Mouse (Mus musculus) retina, adult 2 months (tissue): ENCODE measurements around the gene Vmn2r94.

Experiments
- DNase-seq: peaks from one replicate; pipeline ENCODE4 v3.0.0-alpha.2; 2012; ENCODE audit warnings: low read depth, low spot score

The Vmn2r94 gene

DNA sequence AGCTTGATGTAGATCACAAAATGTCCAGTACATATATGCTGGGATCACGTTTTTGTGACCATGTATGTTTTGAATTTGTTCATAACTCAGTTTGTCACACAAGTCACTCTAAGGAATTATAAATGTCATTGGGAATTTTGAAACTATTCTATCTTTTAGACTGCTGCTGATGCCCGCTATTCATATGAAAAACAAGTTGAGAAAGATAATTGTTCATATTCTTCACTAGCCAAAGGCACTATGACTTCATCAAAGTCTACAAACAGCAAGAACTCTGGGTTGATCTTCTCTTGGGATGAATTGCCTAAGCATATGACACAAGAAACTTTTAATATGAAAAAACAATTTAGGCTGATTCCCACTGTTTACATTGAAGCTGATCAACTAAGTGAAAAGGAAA lies at the start of gene Vmn2r94:
TSS of gene Vmn2r94 (minus strand) at position 101 of the 400 bp plus-strand sequence.
- DNase-seq = no peak

DNA sequence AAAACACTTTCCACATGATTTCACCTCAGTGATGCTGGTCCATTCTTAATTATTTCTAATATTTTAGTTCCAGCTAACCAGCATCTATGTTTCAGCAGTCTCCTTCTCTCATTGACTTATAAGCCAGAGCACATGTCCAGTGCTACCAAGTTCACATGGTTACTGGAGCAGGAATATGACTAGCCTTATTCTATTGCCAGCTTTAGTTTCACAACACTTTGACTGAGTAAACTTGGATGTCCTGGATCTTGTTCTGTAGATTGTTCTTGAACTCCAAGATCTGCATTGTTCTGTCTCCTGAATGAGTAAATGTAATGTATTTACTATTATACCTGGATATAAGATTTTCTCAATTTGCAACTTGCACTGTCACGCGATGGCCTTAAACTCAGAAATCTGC lies 45.5 kb upstream of the Vmn2r94 start:
- DNase-seq = no peak

DNA sequence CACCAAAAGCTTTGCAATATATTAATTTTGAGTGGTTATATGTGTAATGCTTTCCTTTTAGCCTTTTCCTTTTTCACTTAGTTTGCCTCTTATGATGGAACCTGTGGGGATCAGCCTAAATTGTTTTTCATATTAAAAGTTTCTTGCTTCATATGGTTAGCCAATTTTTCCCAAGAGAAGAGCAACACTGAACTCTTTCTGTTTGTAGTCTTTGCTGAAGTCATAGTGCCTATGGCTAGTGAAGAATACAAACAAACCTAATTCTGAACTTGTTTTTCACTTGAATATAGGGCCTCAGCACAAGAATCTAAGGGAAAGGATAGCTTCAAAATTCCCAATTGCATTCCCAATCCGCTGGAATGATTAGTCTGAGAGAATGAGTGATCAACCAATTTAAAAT lies 20.2 kb upstream of the Vmn2r94 start, which contains the start of gene Vmn2r93:
TSS of gene Vmn2r93 (plus strand) at position 301 of the 400 bp plus-strand sequence.
- DNase-seq = no peak

DNA sequence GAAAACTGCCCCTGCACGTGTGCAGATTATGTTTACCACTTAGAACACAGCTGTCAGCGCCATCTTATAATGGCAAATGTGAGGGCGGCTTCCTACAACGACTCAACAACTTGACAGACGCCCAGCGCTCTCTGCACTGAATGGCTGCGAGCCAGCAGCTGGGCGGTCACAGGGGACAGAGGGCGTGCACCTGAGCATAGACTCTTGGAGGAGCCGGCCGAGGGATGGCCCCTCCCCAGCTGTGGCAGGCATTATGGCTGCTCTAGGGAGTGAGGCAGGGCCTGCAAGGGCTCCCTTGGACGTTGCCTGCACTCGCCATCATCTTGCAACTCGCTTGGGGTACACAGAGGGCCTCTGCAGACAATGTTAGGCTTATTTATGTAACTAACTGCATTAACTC lies 40.6 kb downstream of the Vmn2r94 start:
- no peak for DNase-seq

DNA sequence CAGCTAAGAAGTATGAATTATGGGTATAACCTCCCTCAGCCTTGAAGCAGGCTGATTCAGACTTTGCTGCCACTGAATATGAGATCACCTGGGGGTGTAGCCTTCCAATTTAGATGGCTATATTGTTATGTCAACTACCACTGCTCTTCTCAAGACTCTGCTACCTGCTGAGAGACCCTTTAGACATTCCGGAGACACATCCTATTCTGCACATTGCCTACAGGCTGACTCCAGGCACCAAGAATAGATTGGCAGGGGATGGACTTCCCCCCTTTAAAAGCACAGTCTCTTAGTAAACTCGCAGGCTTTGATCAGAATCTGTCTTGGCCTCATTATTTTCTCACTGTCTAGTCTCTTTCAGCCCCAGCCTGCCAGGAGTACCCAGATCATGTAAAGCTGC lies 45.6 kb downstream of the Vmn2r94 start:
- no peak for DNase-seq

DNA sequence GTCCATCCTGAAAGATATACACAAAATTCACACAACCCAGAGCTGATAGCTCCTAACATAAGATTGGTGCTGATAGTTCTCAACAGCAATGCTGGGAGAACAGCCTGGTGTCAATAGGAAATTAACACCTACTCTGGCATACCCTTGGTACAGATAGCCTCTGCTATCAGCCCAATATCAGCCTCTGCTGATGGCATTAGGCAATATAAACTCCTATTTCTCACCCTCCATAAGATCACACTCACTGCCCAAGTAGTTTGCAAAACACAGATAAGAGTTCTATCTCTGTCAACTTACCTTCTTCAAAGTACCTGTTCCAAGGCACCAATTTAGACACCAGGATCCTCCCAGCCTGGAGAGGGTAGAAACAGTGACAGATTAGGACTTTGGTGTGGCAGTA lies 56.3 kb downstream of the Vmn2r94 start:
- DNase-seq = no peak
